Mouse (Mus musculus) neural tube, embryonic 14.5 days (tissue): ENCODE data around the gene Lyzl6. TPM values are rescaled to one million over a fixed set of nuclear protein-coding genes. Genes with fewer than 3 reads are reported as not detected.

Experiments
- ATAC-seq: fragments of 200-750 bp; cut with Nextera tagmentation; 2 replicates; pipeline ENCODE4 v1.8.0; 2017; ENCODE audit warnings: low read depth, mild to moderate bottlenecking, moderate TSS enrichment, moderate library complexity
- H3K27ac ChIP-seq: fragments of 300-500 bp; sonication (generic); 2 replicates; pipeline ENCODE4 v1.5.1; 2014; ENCODE audit warnings: low read depth, mild to moderate bottlenecking, control low read depth, low read length, moderate library complexity, mixed read lengths
- H3K27me3 ChIP-seq: fragments of 300-500 bp; sonication (generic); 2 replicates; pipeline ENCODE4 v1.6.1; 2014; ENCODE audit warnings: low read length; ENCODE audit not compliant: control insufficient read depth, insufficient read depth
- H3K36me3 ChIP-seq: fragments of 300-500 bp; sonication (generic); 2 replicates; pipeline ENCODE4 v1.6.1; 2014; ENCODE audit warnings: low read length, mixed read lengths; ENCODE audit not compliant: control insufficient read depth, insufficient read depth
- H3K4me1 ChIP-seq: fragments of 300-500 bp; sonication (generic); 2 replicates; pipeline ENCODE4 v1.6.1; 2014; ENCODE audit warnings: low read length; ENCODE audit not compliant: control insufficient read depth, insufficient read depth
- H3K4me2 ChIP-seq: fragments of 300-500 bp; sonication (generic); 2 replicates; pipeline ENCODE4 v1.6.1; 2014; ENCODE audit warnings: mild to moderate bottlenecking, low read depth, low read length, control low read depth
- H3K4me3 ChIP-seq: fragments of 300-500 bp; sonication (generic); 2 replicates; pipeline ENCODE4 v1.5.1; 2014; ENCODE audit warnings: low read depth, low read length, control low read depth, mixed read lengths
- H3K9ac ChIP-seq: fragments of 300-500 bp; sonication (generic); replicated peaks from 2 replicates; pipeline ENCODE4 v1.6.1; 2014; ENCODE audit warnings: low read depth, mild to moderate bottlenecking, control low read depth, low read length, mixed read lengths
- H3K9me3 ChIP-seq: fragments of 300-500 bp; sonication (generic); 2 replicates; pipeline ENCODE4 v1.6.1; 2016; ENCODE audit warnings: low read length; ENCODE audit not compliant: control insufficient read depth
- WGBS: fragments of 180-500 bp; shearing (Covaris S2); extraction: QIAGEN DNeasy Blood & Tissue Kit; methylation state at CpG from one replicate; pipeline ENCODE4 v1.1.7; 2014; 5-methylcytosine and 5-hydroxymethylcytosine counted together
- polyA plus RNA-seq: library from polyadenylated mRNA; unstranded; fragments of >200 nt; fragmentation: Nextera tagmentation; extraction: Ambion mirVana; gene quantifications from 2 replicates; pipeline ENCODE4 v1.2.1, GENCODE M21; 2014

Lyzl6 gene
- polyA plus RNA-seq, 1 experiment from 2014 or later = not detected

DNA sequence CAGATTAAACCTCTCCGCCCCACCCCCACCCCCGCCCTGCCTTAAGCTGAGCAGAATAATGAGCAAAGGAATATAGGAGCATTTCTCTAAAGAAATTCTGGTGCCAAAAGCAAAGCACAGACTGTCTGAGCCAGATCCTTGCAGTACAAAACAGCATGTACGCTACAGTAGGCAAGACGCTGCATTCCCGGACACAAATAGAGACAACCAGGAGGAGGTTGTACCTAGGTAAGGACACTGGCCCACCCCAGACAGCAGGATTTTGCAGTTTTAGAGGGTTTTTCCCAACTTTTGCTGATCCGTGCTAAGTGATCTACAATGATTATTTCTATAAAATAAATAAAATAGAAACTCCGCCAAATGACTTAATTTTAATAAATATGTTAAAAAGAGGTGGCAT, 10.0 kb upstream of the Lyzl6 start:
- H3K27ac ChIP-seq = no peak overlapping the region
- H3K27me3 ChIP-seq = peaks cover 49% of the 10 kb centered on the region
- no peaks in the 10 kb centered on the region for H3K9me3 ChIP-seq
- no peak for ATAC-seq
- H3K4me3 ChIP-seq = no peak overlapping the region
- no peaks in the 10 kb centered on the region for H3K36me3 ChIP-seq
- no peak overlapping the region for H3K4me2 ChIP-seq
- 26% methylated on average over 7 of the region's 7 CpGs for WGBS
- peaks cover 6% of the 10 kb centered on the region; the same call in 1 of the 2 replicates for H3K4me1 ChIP-seq
- H3K9ac ChIP-seq = no peak overlapping the region

DNA sequence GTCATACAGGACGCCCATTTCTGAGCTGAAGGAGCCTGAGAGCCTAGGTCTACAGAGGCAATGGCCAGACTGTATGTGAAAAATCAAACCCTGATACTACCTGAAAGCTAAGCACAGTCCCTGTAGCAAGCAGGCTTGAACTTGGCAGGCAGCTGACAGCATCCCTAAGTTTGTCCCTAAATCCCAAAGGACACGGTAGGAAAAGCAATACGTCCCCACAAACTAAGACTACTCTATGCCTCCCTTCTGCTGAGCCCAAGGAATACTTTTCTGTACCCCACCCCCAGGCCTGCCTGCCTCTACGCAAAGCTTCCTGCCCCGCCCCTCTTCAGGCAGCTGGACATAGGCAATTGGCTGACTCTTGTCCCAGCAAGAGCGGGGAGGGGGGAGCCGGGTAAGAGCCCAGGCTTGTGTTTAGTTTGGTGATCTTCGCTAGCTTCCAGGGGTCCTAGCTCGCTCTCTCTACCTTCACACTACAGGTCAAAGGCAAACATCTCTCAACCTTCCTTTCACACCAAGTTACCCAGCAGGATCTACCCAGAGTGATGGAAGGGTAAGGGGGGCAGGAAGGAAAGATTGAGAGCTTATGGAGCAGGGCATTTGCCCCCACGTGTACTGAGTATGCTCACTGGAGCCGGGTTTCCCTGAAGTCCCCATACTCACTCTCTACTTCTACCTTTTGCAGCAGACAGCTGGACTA, 9.4 kb upstream of the Lyzl6 start:
- 9% methylated on average over 11 of the region's 11 CpGs for WGBS
- ATAC-seq = no peak
- Histone ChIP-seq H3K27ac (no peak overlapping the region), H3K4me2 (no peak overlapping the region), H3K9ac (no peak overlapping the region), H3K4me3 (no peak overlapping the region), H3K27me3 (peaks cover 49% of the 10 kb centered on the region), H3K9me3 (no peaks in the 10 kb centered on the region), H3K36me3 (no peaks in the 10 kb centered on the region), H3K4me1 (peaks cover 6% of the 10 kb centered on the region; the same call in 1 of the 2 replicates)

DNA sequence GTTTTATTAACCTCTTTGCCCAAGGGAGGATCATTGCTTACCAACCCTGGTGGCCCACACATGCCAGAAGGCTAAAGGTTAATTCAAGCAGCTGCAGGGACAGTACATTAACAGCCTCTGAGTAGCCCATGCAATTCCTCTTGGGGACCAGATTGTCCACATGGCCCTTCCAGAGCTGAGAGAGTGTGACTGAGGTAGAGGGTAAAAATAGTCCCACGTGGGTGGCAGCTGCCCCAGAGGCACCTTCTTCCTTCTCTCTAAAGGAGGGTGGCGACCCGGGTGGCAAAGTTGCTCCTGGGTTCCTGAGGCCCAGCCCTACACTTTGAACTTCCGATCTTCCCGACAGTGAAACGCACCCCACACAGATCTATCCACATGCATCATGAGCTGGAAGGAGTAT, 7.6 kb upstream of the Lyzl6 start:
- Histone ChIP-seq H3K27ac (no peak overlapping the region), H3K9ac (no peak overlapping the region), H3K36me3 (no peaks in the 10 kb centered on the region), H3K4me1 (peaks cover 6% of the 10 kb centered on the region; the same call in 1 of the 2 replicates), H3K4me2 (no peak overlapping the region), H3K4me3 (no peak overlapping the region), H3K9me3 (no peaks in the 10 kb centered on the region), H3K27me3 (peaks cover 38% of the 10 kb centered on the region)
- WGBS = 82% methylated on average over 6 of the region's 6 CpGs
- ATAC-seq = no peak

DNA sequence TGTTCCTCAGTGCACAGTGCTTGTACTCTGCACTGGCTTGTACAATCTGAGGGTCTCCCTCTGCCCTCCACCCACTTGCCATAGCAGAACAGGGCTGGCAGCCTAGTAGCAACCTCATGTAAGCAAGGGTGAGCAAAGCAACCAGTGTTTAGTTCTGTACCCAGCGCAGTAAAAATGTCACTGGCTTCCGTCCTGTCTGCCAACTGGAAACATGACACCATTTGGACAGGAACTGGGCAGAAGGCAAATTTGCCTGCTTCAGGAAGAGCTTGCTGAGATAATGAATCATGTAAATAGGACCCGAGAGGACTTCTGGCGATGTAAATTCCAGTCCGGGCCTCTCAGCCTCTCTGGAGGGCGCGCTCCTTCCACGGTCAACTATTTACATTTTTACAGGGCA, 7.0 kb upstream of the Lyzl6 start:
- H3K4me2 ChIP-seq = no peak overlapping the region
- no peak for ATAC-seq
- WGBS = 59% methylated on average over 8 of the region's 8 CpGs
- H3K9ac ChIP-seq = no peak overlapping the region
- peaks cover 6% of the 10 kb centered on the region; the same call in 1 of the 2 replicates for H3K4me1 ChIP-seq
- no peaks in the 10 kb centered on the region for H3K36me3 ChIP-seq
- H3K27ac ChIP-seq = no peak overlapping the region
- H3K9me3 ChIP-seq = no peaks in the 10 kb centered on the region
- H3K4me3 ChIP-seq = no peak overlapping the region
- peaks cover 35% of the 10 kb centered on the region for H3K27me3 ChIP-seq

DNA sequence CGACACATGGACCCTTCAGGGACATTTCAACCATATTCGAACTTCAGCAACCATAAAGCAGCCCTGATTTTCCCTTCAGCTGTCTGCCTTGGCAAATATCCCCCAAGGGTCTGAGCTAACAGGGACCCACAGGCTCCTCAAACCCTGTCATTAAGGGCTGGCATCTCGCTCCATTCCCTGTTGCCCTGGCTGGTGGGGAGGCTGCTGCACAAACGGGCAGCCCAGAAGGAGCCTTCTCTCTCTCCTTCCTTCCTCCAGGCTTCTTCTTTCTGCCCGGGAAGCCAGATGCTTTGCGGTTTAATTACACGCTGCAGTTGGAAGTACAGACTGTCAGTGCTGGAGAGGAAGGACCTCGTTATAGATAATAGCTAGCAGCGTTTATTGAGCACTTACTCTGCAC, 4.5 kb upstream of the Lyzl6 start:
- Histone ChIP-seq H3K4me3 (no peak overlapping the region), H3K4me2 (no peak overlapping the region), H3K4me1 (no peaks in the 10 kb centered on the region), H3K36me3 (no peaks in the 10 kb centered on the region), H3K27me3 (peaks cover 13% of the 10 kb centered on the region), H3K9me3 (no peaks in the 10 kb centered on the region), H3K27ac (no peak overlapping the region), H3K9ac (no peak overlapping the region)
- no peak for ATAC-seq
- WGBS = 64% methylated on average over 9 of the region's 9 CpGs

DNA sequence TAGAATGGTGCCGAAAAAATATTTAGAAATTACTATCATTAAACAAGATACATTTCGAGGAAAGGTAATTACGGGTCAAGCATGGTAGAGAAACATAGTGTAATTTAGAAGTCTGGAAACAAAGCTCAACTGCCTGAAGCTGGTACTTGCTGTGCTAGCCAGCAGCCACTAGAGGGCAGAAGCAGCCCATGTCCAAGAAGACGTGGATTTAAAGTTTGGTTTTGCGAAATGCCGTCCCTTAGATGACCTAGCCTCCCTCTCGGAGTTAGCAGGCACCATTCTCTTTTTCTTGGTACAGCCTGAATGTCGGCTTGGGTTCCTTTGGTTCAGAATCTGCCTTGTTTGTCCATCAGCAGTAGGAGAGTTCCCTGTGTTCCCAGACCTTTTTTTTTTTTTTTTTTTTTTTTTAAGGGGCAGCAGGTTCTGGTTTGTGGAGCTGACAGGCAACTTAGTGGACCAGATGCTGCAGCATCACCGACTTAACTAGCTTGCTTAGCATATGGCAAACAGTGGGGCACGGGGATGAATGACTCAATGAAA, 787 bp upstream of the Lyzl6 start:
- Histone ChIP-seq H3K4me3 (no peak overlapping the region), H3K9ac (no peak overlapping the region), H3K4me1 (no peaks in the 10 kb centered on the region), H3K27ac (no peak overlapping the region), H3K36me3 (no peaks in the 10 kb centered on the region), H3K9me3 (no peaks in the 10 kb centered on the region), H3K4me2 (no peak overlapping the region; the same call in 1 of the 2 replicates), H3K27me3 (no peaks in the 10 kb centered on the region)
- no peak for ATAC-seq
- 5% methylated on average over 10 of the region's 10 CpGs for WGBS

DNA sequence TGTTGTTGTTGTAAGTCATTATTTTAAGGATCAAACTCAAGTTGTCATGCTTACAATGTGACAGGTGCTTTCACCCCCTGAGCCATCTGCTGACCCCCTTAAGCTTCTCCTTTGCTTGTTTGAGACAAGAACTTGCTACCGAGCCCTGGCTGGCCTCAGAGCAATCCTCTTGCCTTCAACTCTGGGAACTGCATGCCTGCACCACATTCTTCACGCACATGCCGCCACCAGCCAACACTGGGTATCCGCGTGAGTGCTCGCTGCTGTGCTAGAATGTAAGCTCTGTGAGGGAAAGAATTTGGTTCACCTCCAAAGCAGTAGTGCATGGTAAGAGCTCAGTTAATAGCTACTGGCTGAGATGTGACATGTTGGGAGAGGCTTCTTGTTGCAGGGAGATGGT, 2.4 kb downstream of the Lyzl6 start:
- Histone ChIP-seq H3K4me3 (no peak overlapping the region), H3K27ac (no peak overlapping the region), H3K4me2 (no peak overlapping the region), H3K36me3 (no peaks in the 10 kb centered on the region), H3K27me3 (no peaks in the 10 kb centered on the region), H3K9ac (no peak overlapping the region), H3K4me1 (no peaks in the 10 kb centered on the region), H3K9me3 (no peaks in the 10 kb centered on the region)
- WGBS = 81% methylated on average over 6 of the region's 6 CpGs
- ATAC-seq = no peak

DNA sequence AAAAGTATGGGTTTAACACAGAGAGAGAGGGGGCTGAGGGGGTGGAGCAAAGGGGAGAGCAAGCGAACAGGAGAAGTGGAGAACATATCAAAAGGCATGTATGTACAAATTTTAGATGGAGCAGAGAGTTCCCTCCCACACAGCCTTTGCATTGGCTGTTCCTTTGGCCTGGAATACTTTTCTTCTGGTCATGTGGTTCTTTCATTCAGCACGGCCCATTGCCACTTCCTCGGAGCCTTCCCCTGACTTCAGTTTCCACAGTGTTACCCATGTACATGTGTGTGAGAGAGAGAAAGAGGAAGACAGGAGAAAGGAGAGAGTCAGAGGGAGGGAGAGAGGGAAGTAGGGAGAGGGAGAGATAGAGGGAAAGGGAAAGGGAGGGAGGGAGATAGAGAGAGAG, 3.2 kb downstream of the Lyzl6 start:
- 90% methylated on average over 3 of the region's 3 CpGs for WGBS
- no peak overlapping the region for H3K4me3 ChIP-seq
- H3K27ac ChIP-seq = no peak overlapping the region
- H3K9ac ChIP-seq = no peak overlapping the region
- no peaks in the 10 kb centered on the region for H3K27me3 ChIP-seq
- no peaks in the 10 kb centered on the region for H3K9me3 ChIP-seq
- ATAC-seq = no peak
- no peak overlapping the region for H3K4me2 ChIP-seq
- no peaks in the 10 kb centered on the region for H3K36me3 ChIP-seq
- no peaks in the 10 kb centered on the region for H3K4me1 ChIP-seq

DNA sequence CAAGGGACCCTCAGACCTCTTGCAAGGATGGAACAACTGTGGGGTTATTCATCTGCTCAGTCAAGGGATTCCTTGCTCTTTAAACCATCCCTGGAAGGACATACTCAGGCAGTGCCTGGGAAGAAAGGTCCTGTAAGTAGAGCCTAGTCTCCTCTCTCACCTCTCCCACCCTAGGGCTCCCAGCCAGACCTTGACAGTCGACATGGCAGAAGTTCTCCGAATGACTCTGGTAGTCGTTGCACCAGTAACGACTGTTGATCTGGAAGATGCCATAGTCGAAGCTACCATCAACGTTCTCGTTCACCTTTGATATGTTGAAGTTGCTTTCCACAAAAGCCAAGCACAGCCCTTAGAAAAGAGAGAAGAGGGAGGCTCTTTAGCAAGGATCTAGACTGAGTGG, 3.9 kb downstream of the Lyzl6 start:
- Histone ChIP-seq H3K4me2 (no peak overlapping the region), H3K4me3 (no peak overlapping the region), H3K9ac (no peak overlapping the region), H3K4me1 (no peaks in the 10 kb centered on the region), H3K36me3 (no peaks in the 10 kb centered on the region), H3K27ac (no peak overlapping the region), H3K27me3 (no peaks in the 10 kb centered on the region), H3K9me3 (no peaks in the 10 kb centered on the region)
- WGBS = 84% methylated on average over 7 of the region's 7 CpGs
- no peak for ATAC-seq
